Mouse (Mus musculus): ENCODE data around the gene Aldh1l2. TPM values are rescaled to one million over a fixed set of nuclear protein-coding genes. Genes with fewer than 3 reads are reported as not detected.

Gene Aldh1l2
- polyA plus RNA-seq (2012; fragmentation: generic; extraction: Trizol) = 71.8 TPM

GRCm38 (mm10) chr10:83533910-83534283 is at the start of gene Aldh1l2:
Gene Aldh1l2, minus strand, starts transcription at chr10:83534140.
- TF ChIP-seq POLR2A (IDR thresholded peaks at IDR 0.05; ENCODE audit: insufficient read length, low read depth) (peak; percentile 98), TCF12 (IDR thresholded peaks at IDR 0.05; ENCODE audit: insufficient read depth, poor library complexity, severe bottlenecking) (no peak), CEBPB (IDR thresholded peaks at IDR 0.05; ENCODE audit: insufficient read depth, poor library complexity, severe bottlenecking) (no peak), SRF (IDR thresholded peaks at IDR 0.05; ENCODE audit: control insufficient read depth, insufficient read length, low read depth) (peak; percentile 44), E2F4 (IDR thresholded peaks at IDR 0.05; ENCODE audit: insufficient read depth) (no peak), MYOD1 (IDR thresholded peaks at IDR 0.05; ENCODE audit: control insufficient read depth in 1 of 3, insufficient read length in 2 of 3, low read depth in 2 of 3) (no peak), MYOG (IDR thresholded peaks at IDR 0.05; ENCODE audit: control insufficient read depth in 1 of 3, insufficient read depth in 1 of 3, insufficient read length in 2 of 3, low read depth in 2 of 3) (no peak), REST (IDR thresholded peaks at IDR 0.05; ENCODE audit: insufficient read depth, insufficient read length) (no peak), POLR2AphosphoS2 (IDR thresholded peaks at IDR 0.05; ENCODE audit: insufficient read length, low read depth) (peak; percentile 98), USF1 (IDR thresholded peaks at IDR 0.05; ENCODE audit: low read depth) (peak; percentile 93)
- H3K4me2 ChIP-seq (ENCODE audit: low read depth) = peak within 1 kb of the TSS; percentile 87
- H3K4me3 ChIP-seq = peak within 1 kb of the TSS; percentile 90
- H3ac ChIP-seq (ENCODE audit: control insufficient read depth, insufficient read length) = peak within 1 kb of the TSS; percentile 68
- no peaks in the 10 kb centered on the region for H3K27me3 ChIP-seq (ENCODE audit: control insufficient read depth, insufficient read depth, insufficient read length)
- peaks cover 5% of the 10 kb centered on the region for H3K36me3 ChIP-seq (ENCODE audit: control insufficient read depth, insufficient read depth)
- peaks cover 31% of the 10 kb centered on the region for H3K79me2 ChIP-seq (ENCODE audit: control insufficient read depth, insufficient read depth)

DNA sequence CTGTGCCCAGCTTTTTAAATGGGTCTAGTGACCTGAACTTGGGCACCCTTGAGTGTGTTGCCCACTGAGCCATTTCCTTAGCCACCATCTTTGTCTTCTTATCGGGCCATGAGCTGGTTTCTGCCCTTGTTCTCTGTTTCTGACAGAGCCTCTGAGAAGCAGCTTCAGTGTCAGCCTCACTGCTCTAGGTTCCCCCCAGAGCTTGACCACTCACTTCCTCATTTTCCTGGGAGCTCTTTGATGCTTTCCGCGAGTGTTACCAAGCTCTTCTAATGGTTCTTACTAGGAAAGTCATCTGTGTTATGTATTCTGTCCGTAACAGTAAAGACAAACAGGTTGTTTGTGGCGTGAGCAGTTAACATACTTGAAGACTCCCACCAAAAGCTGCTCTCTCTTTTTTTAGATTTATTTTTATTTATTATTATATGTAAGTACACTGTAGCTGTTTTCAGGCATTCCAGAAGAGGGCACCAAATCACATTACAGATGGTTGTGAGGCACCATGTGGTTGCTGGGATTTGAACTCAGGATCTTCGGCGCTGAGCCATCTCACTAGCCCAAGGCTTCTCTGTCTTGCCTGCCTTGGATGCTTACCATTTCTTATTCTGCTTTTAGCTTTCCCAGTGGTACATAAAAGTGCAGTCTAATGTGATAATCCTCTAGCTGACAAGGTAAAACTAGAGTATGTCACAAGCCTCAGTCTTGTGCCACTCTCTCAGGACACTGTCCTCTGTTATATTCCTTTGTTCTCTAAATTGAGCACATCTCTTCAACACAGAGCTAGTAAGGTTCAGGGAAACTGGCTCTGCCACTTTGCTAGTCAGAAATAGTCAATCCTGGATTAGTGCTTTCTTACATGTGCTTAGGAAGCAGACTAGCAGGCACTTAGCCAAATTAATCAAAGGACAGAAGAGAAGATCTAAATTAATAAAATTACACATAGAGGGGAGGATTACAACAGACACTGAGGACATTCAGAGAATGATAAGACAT is 31.8 kb upstream of the Aldh1l2 start:
- Histone ChIP-seq H3K79me2 (ENCODE audit: control insufficient read depth, insufficient read depth) (no peaks in the 10 kb centered on the region), H3K4me2 (ENCODE audit: low read depth) (no peak overlapping the region), H3ac (ENCODE audit: control insufficient read depth, insufficient read length) (no peak overlapping the region), H3K36me3 (ENCODE audit: control insufficient read depth, insufficient read depth) (peaks cover 70% of the 10 kb centered on the region), H3K4me3 (no peak overlapping the region), H3K27me3 (ENCODE audit: control insufficient read depth, insufficient read depth, insufficient read length) (no peaks in the 10 kb centered on the region)
- TF ChIP-seq POLR2A (IDR thresholded peaks at IDR 0.05; ENCODE audit: insufficient read length, low read depth) = no peak
- no peak for TF ChIP-seq CEBPB (IDR thresholded peaks at IDR 0.05; ENCODE audit: insufficient read depth, poor library complexity, severe bottlenecking)
- TF ChIP-seq MYOD1 (IDR thresholded peaks at IDR 0.05; ENCODE audit: control insufficient read depth in 1 of 3, insufficient read length in 2 of 3, low read depth in 2 of 3) = no peak
- no peak for TF ChIP-seq REST (IDR thresholded peaks at IDR 0.05; ENCODE audit: insufficient read depth, insufficient read length)
- no peak for TF ChIP-seq TCF12 (IDR thresholded peaks at IDR 0.05; ENCODE audit: insufficient read depth, poor library complexity, severe bottlenecking)
- no peak for TF ChIP-seq POLR2AphosphoS2 (IDR thresholded peaks at IDR 0.05; ENCODE audit: insufficient read length, low read depth)
- TF ChIP-seq SRF (IDR thresholded peaks at IDR 0.05; ENCODE audit: control insufficient read depth, insufficient read length, low read depth) = no peak
- TF ChIP-seq USF1 (IDR thresholded peaks at IDR 0.05; ENCODE audit: low read depth) = no peak
- no peak for TF ChIP-seq MAX (IDR thresholded peaks at IDR 0.05; ENCODE audit: low read depth)
- no peak for TF ChIP-seq E2F4 (IDR thresholded peaks at IDR 0.05; ENCODE audit: insufficient read depth)

DNA sequence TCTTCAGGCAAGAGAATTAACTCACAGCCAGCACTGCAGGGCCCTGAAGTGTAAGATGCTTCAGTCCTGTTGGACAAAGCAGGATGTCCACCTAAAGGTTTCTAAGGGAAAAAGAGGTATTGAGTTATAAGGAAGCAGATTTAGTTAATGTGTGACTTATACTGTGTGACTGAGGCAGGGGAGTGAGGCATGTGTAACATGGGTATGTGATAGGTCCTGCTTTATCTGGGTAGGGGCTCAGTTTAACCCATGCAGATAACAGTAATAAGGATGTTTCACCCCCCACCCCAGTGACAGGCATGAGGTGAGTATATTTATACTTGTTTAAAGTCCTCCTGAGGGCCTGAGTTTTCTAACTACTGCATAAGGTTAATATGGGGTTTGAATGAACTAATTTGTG is 29.1 kb upstream of the Aldh1l2 start:
- H3K27me3 ChIP-seq (ENCODE audit: control insufficient read depth, insufficient read depth, insufficient read length) = no peaks in the 10 kb centered on the region
- H3K36me3 ChIP-seq (ENCODE audit: control insufficient read depth, insufficient read depth) = peaks cover 65% of the 10 kb centered on the region
- no peak overlapping the region for H3K4me2 ChIP-seq (ENCODE audit: low read depth)
- no peak overlapping the region for H3ac ChIP-seq (ENCODE audit: control insufficient read depth, insufficient read length)
- TF ChIP-seq SRF (IDR thresholded peaks at IDR 0.05; ENCODE audit: control insufficient read depth, insufficient read length, low read depth) (no peak), USF1 (IDR thresholded peaks at IDR 0.05; ENCODE audit: low read depth) (no peak), POLR2AphosphoS2 (IDR thresholded peaks at IDR 0.05; ENCODE audit: insufficient read length, low read depth) (no peak), CEBPB (IDR thresholded peaks at IDR 0.05; ENCODE audit: insufficient read depth, poor library complexity, severe bottlenecking) (no peak), TCF3 (IDR thresholded peaks at IDR 0.05; ENCODE audit: insufficient read length, low read depth) (no peak), MYOG (IDR thresholded peaks at IDR 0.05; ENCODE audit: control insufficient read depth in 1 of 3, insufficient read depth in 1 of 3, insufficient read length in 2 of 3, low read depth in 2 of 3) (no peak), MAX (IDR thresholded peaks at IDR 0.05; ENCODE audit: low read depth) (no peak), E2F4 (IDR thresholded peaks at IDR 0.05; ENCODE audit: insufficient read depth) (no peak), TCF12 (IDR thresholded peaks at IDR 0.05; ENCODE audit: insufficient read depth, poor library complexity, severe bottlenecking) (no peak), MYOD1 (IDR thresholded peaks at IDR 0.05; ENCODE audit: control insufficient read depth in 1 of 3, insufficient read length in 2 of 3, low read depth in 2 of 3) (no peak), POLR2A (IDR thresholded peaks at IDR 0.05; ENCODE audit: insufficient read length, low read depth) (no peak), REST (IDR thresholded peaks at IDR 0.05; ENCODE audit: insufficient read depth, insufficient read length) (no peak)
- H3K79me2 ChIP-seq (ENCODE audit: control insufficient read depth, insufficient read depth) = no peaks in the 10 kb centered on the region
- no peak overlapping the region for H3K4me3 ChIP-seq

DNA sequence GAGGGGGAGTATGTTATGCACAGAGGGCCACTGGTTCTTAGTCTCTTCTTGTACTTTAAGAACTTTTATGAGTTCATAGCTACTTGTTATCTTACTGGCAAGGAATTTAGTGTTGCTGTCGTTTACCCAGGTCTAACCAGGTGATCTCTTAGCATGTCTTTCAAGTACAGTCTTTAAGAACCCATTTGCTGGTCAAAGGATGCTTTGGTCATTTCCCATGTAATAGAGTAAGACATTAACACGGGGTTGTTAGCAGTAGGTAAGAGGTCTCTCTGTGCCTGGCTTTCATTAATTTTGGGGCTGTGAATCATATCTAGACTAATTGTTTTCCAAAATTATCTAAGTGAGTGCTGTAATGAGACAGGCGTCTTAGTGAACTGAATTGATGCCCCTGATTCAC is 11.4 kb upstream of the Aldh1l2 start:
- Histone ChIP-seq H3ac (ENCODE audit: control insufficient read depth, insufficient read length) (no peak overlapping the region), H3K79me2 (ENCODE audit: control insufficient read depth, insufficient read depth) (peaks cover 47% of the 10 kb centered on the region), H3K4me2 (ENCODE audit: low read depth) (peak overlapping the region; percentile 80), H3K36me3 (ENCODE audit: control insufficient read depth, insufficient read depth) (peaks cover 24% of the 10 kb centered on the region), H3K27me3 (ENCODE audit: control insufficient read depth, insufficient read depth, insufficient read length) (no peaks in the 10 kb centered on the region), H3K4me3 (peak overlapping the region; percentile 66)
- TF ChIP-seq E2F4 (IDR thresholded peaks at IDR 0.05; ENCODE audit: insufficient read depth) (no peak), CEBPB (IDR thresholded peaks at IDR 0.05; ENCODE audit: insufficient read depth, poor library complexity, severe bottlenecking) (no peak), MAX (IDR thresholded peaks at IDR 0.05; ENCODE audit: low read depth) (no peak), POLR2A (IDR thresholded peaks at IDR 0.05; ENCODE audit: insufficient read length, low read depth) (no peak), SRF (IDR thresholded peaks at IDR 0.05; ENCODE audit: control insufficient read depth, insufficient read length, low read depth) (no peak), REST (IDR thresholded peaks at IDR 0.05; ENCODE audit: insufficient read depth, insufficient read length) (no peak)

All from myocyte (in vitro differentiated cells).